Mouse (Mus musculus) MEL (cell line): ENCODE data around the gene Gins1.
A peak's percentile ranks its signal among the peaks of the same experiment; 100 is the strongest.

Experiments used
- CHD2 ChIP-seq: IDR thresholded peaks from 2 replicates; pipeline ENCODE4 v1.6.1; 2011; ENCODE audit warnings: low read length, improper control_type of control experiment
- CTCF ChIP-seq, 3 experiments: IDR thresholded peaks in 2 of 3; conservative IDR thresholded peaks in 1 of 3; 2 replicates each; pipeline ENCODE4 v1.5.1; 2011 to 2012; ENCODE audit warnings: low read length in 3 of 3, low read depth in 2 of 3, mild to moderate bottlenecking in 2 of 3, improper control_type of control experiment in 1 of 3, inconsistent platforms in 1 of 3, mixed read lengths in 1 of 3, moderate library complexity in 1 of 3; ENCODE audit not compliant: control insufficient read depth in 1 of 3, insufficient read depth in 1 of 3, poor library complexity in 1 of 3, severe bottlenecking in 1 of 3
- EP300 ChIP-seq, 2 experiments: IDR thresholded peaks; 2 replicates each; pipeline ENCODE4 v1.6.1; 2011; ENCODE audit warnings: improper control_type of control experiment in 2 of 2, low read length in 2 of 2, low read depth in 1 of 2, mild to moderate bottlenecking in 1 of 2
- KAT2A ChIP-seq: conservative IDR thresholded peaks from 2 replicates; pipeline ENCODE4 v1.6.1; 2012; ENCODE audit warnings: low read depth, low read length, improper control_type of control experiment, inconsistent platforms
- MAFK ChIP-seq: IDR thresholded peaks from 2 replicates; pipeline ENCODE4 v1.6.1; 2011; ENCODE audit warnings: low read depth, mild to moderate bottlenecking, low read length, improper control_type of control experiment, borderline replicate concordance
- MXI1 ChIP-seq: IDR thresholded peaks from 2 replicates; pipeline ENCODE4 v1.6.1; 2011; ENCODE audit warnings: mild to moderate bottlenecking, low read depth, low read length, improper control_type of control experiment
- MYC ChIP-seq: IDR thresholded peaks from 2 replicates; pipeline ENCODE4 v1.6.1; 2011; ENCODE audit warnings: low read depth, mild to moderate bottlenecking, low read length, improper control_type of control experiment, moderate library complexity
- POLR2A ChIP-seq, 2 experiments: IDR thresholded peaks; 2 replicates each; pipeline ENCODE4 v1.6.1; 2011 to 2012; ENCODE audit warnings: low read length in 2 of 2, mild to moderate bottlenecking in 2 of 2, control low read depth in 1 of 2, improper control_type of control experiment in 1 of 2, low read depth in 1 of 2, moderate library complexity in 1 of 2; ENCODE audit not compliant: control insufficient read depth in 1 of 2, insufficient read depth in 1 of 2, poor library complexity in 1 of 2
- TCF12 ChIP-seq: IDR thresholded peaks from 2 replicates; pipeline ENCODE4 v1.6.1; 2014; ENCODE audit warnings: low read depth, mild to moderate bottlenecking, inconsistent platforms, low read length, improper control_type of control experiment, moderate library complexity
- ZC3H11A ChIP-seq: IDR thresholded peaks from 2 replicates; pipeline ENCODE4 v1.6.1; 2012; ENCODE audit warnings: low read depth, mild to moderate bottlenecking, inconsistent platforms, low read length, improper control_type of control experiment
- ZKSCAN1 ChIP-seq: IDR thresholded peaks from 2 replicates; pipeline ENCODE4 v1.6.1; 2012; ENCODE audit warnings: low read depth, mild to moderate bottlenecking, inconsistent platforms, low read length, improper control_type of control experiment, moderate library complexity
- ZNF384 ChIP-seq: IDR thresholded peaks from 2 replicates; pipeline ENCODE4 v1.6.1; 2012; ENCODE audit warnings: low read depth, mild to moderate bottlenecking, inconsistent platforms, low read length, improper control_type of control experiment

- TF ChIP-seq ZC3H11A (no peak), CHD2 (no peak), POLR2A (IDR thresholded peaks at IDR 0.05; ENCODE audit: control insufficient read depth in 1 of 2, insufficient read depth in 1 of 2, low read depth in 1 of 2, low read length in 2 of 2, poor library complexity in 1 of 2) (peak; percentile 79 to 90), EP300 (IDR thresholded peaks at IDR 0.05; ENCODE audit: low read depth in 1 of 2, low read length in 2 of 2) (no peak), MXI1 (peak; percentile 52), ZNF384 (no peak; the same call in 1 of the 2 replicates), CTCF (IDR thresholded peaks at IDR 0.05 in 2 of 3, conservative IDR thresholded peaks at IDR 0.05 in 1 of 3; ENCODE audit: control insufficient read depth in 1 of 3, insufficient read depth in 1 of 3, low read depth in 2 of 3, low read length in 3 of 3, poor library complexity in 1 of 3, severe bottlenecking in 1 of 3) (no peak), KAT2A (peak; percentile 67; the same call in 1 of the 2 replicates), MYC (no peak), ZKSCAN1 (no peak), MAFK (no peak), TCF12 (peak; percentile 59)
These were observed 796 bp upstream of the Gins1 start, which contains the start of gene Abhd12 for GRCm38 (mm10) chr2:150904272-150904935.
